17 mouse cellular contexts compared by ENCODE assay signal in genomic region chr19:32604563-32605252, GRCm38 (mm10). TPM values are rescaled to one million over a fixed set of nuclear protein-coding genes. Genes with fewer than 3 reads are reported as not detected.
A peak's percentile ranks its signal among the peaks of the same experiment; 100 is the strongest.
DNase-seq lines count a peak whose midpoint lies in the region; ATAC-seq and TF ChIP-seq lines count a peak whose summit lies in the region.
"Had no signal": no experiment of that assay in that cellular context is flagged by ENCODE, and none has a peak within 500 bp of the region (broad histone marks: within the 10 kb centered on the region; RNA-seq: fewer than 3 reads in every experiment).

No protein-coding gene starts in this region.

- H3K27ac ChIP-seq in forebrain, embryonic 14.5 days (ENCODE audit: low read depth, low read length): no peak overlapping the region
- no peak overlapping the region for H3K27ac ChIP-seq in forebrain, embryonic 10.5 days
- peak overlapping the region; percentile 24 for H3K27ac ChIP-seq in limb, embryonic 15.5 days
- H3K27ac ChIP-seq: forebrain, embryonic 13.5 days; heart, adult 2 months; hindbrain, embryonic 15.5 days; neural tube, embryonic 12.5 days had no signal

- no peak overlapping the region for H3K9ac ChIP-seq in forebrain, embryonic 14.5 days (ENCODE audit: low read length)
- H3K9ac ChIP-seq in limb, embryonic 15.5 days: no peak overlapping the region
- H3K9ac ChIP-seq: embryonic facial prominence, embryonic 12.5 days; forebrain, embryonic 13.5 days; hindbrain, embryonic 15.5 days; neural tube, embryonic 12.5 days had no signal

- TF ChIP-seq CTCF in lung, adult 2 months (IDR thresholded peaks at IDR 0.05; ENCODE audit: insufficient read depth, low read length): no peak

- no peak overlapping the region for H3K4me3 ChIP-seq in forebrain, embryonic 14.5 days (ENCODE audit: low read depth, low read length)
- no peak overlapping the region for H3K4me3 ChIP-seq in forebrain, embryonic 10.5 days
- no peak overlapping the region for H3K4me3 ChIP-seq in lung, adult 2 months (replicated peaks; ENCODE audit: extremely low read depth, low read depth, low read length)
- H3K4me3 ChIP-seq in limb, embryonic 15.5 days: no peak overlapping the region
- H3K4me3 ChIP-seq: embryonic facial prominence, embryonic 12.5 days; forebrain, embryonic 13.5 days; heart, adult 2 months; hindbrain, embryonic 15.5 days; neural tube, embryonic 12.5 days had no signal

- no peaks in the 10 kb centered on the region for H3K9me3 ChIP-seq in forebrain, embryonic 14.5 days (replicated peaks; ENCODE audit: control insufficient read depth, low read length)
- no peaks in the 10 kb centered on the region for H3K9me3 ChIP-seq in forebrain, embryonic 10.5 days
- no peaks in the 10 kb centered on the region for H3K9me3 ChIP-seq in limb, embryonic 15.5 days
- H3K9me3 ChIP-seq: embryonic facial prominence, embryonic 12.5 days; forebrain, embryonic 13.5 days; hindbrain, embryonic 15.5 days; neural tube, embryonic 12.5 days had no signal

- no peaks in the 10 kb centered on the region for H3K27me3 ChIP-seq in forebrain, embryonic 14.5 days (replicated peaks; ENCODE audit: control insufficient read depth, insufficient read depth, low read length)
- H3K27me3 ChIP-seq in forebrain, embryonic 10.5 days (ENCODE audit: poor library complexity, severe bottlenecking): no peaks in the 10 kb centered on the region
- no peaks in the 10 kb centered on the region for H3K27me3 ChIP-seq in limb, embryonic 15.5 days
- H3K27me3 ChIP-seq: embryonic facial prominence, embryonic 12.5 days; forebrain, embryonic 13.5 days; hindbrain, embryonic 15.5 days; neural tube, embryonic 12.5 days had no signal

- H3K36me3 ChIP-seq in forebrain, embryonic 14.5 days (ENCODE audit: control insufficient read depth, insufficient read depth, low read length): no peaks in the 10 kb centered on the region
- no peaks in the 10 kb centered on the region for H3K36me3 ChIP-seq in forebrain, embryonic 10.5 days (replicated peaks)
- H3K36me3 ChIP-seq in limb, embryonic 15.5 days: no peaks in the 10 kb centered on the region
- H3K36me3 ChIP-seq: embryonic facial prominence, embryonic 12.5 days; hindbrain, embryonic 15.5 days; neural tube, embryonic 12.5 days had no signal

- WGBS in forebrain, embryonic 14.5 days: 80% methylated on average over 6 of the region's 6 CpGs
- 85% methylated on average over 6 of the region's 6 CpGs for WGBS in forebrain, embryonic 10.5 days
- 69% methylated on average over 6 of the region's 6 CpGs for WGBS in lung, adult 2 months
- WGBS in limb, embryonic 15.5 days: 68% methylated on average over 6 of the region's 6 CpGs

- DNase-seq in forebrain, embryonic 14.5 days (ENCODE audit: low spot score): peak; percentile 8
- DNase-seq in forebrain, embryonic 10.5 days (ENCODE audit: extremely low spot score, low spot score): no peak
- peak; percentile 14 for DNase-seq in lung, adult 2 months
- no peak for DNase-seq in lung, postnatal 14 days
- DNase-seq in spleen, postnatal 4 days (ENCODE audit: low spot score in 2 of 2): no peak
- no peak for DNase-seq in retina, postnatal 1 day
- DNase-seq: adrenal gland, adult 2 months; cerebellum, postnatal 25 days; heart, adult 2 months; kidney, adult 18-20 months; thymus, adult 18-20 months had no signal

- ATAC-seq in forebrain, embryonic 14.5 days: no peak
- ATAC-seq in limb, embryonic 15.5 days (ENCODE audit: insufficient number of reproducible peaks, low FRiP score, low TSS enrichment, low read depth): no peak
- ATAC-seq: forebrain, embryonic 13.5 days had no signal

- H3K4me2 ChIP-seq in forebrain, embryonic 14.5 days (ENCODE audit: low read length): no peak overlapping the region
- H3K4me2 ChIP-seq in limb, embryonic 15.5 days: no peak overlapping the region
- H3K4me2 ChIP-seq: embryonic facial prominence, embryonic 12.5 days; forebrain, embryonic 13.5 days; hindbrain, embryonic 15.5 days; liver, embryonic 11.5 days; neural tube, embryonic 12.5 days had no signal

- no peaks in the 10 kb centered on the region for H3K4me1 ChIP-seq in forebrain, embryonic 14.5 days (ENCODE audit: control insufficient read depth, insufficient read depth, low read length)
- peaks cover 16% of the 10 kb centered on the region for H3K4me1 ChIP-seq in forebrain, embryonic 10.5 days
- no peaks in the 10 kb centered on the region for H3K4me1 ChIP-seq in lung, adult 2 months (ENCODE audit: control insufficient read depth, insufficient read depth, low read length)
- peaks cover 24% of the 10 kb centered on the region for H3K4me1 ChIP-seq in limb, embryonic 15.5 days
- H3K4me1 ChIP-seq: forebrain, embryonic 13.5 days; hindbrain, embryonic 15.5 days; neural tube, embryonic 12.5 days had no signal

- TF ChIP-seq POLR2A in lung, adult 2 months (IDR thresholded peaks at IDR 0.05; ENCODE audit: borderline replicate concordance, extremely low read depth, low read depth, low read length): no peak

RNA-seq across cellular contexts. Expression of gene Papss2, which starts 9.1 kb away (rescaled TPM):
- polyA plus RNA-seq in forebrain, embryonic 14.5 days (2014; fragmentation: Nextera tagmentation; extraction: Ambion mirVana): 0.70 and 0.84 TPM in 2 replicates
- 1.4 and 2.5 TPM in 2 replicates for polyA plus RNA-seq in forebrain, embryonic 10.5 days (2016; fragmentation: Nextera tagmentation; extraction: Ambion mirVana)
- polyA plus RNA-seq in lung, adult 2 months (2012; rRNA removed): 6.6 and 7.9 TPM in 2 replicates
- 34.1 and 34.8 TPM in 2 replicates for polyA plus RNA-seq in limb, embryonic 15.5 days (2015; fragmentation: Nextera tagmentation; extraction: Ambion mirVana)

Comparison
In these comparisons a context has a peak if more than half of its experiments do, and no peak if none do; other contexts are left out.
1. DNase-seq: peak in forebrain, embryonic 14.5 days (single experiment) and lung, adult 2 months (single experiment); none in forebrain, embryonic 10.5 days (single experiment), lung, postnatal 14 days (single experiment), spleen, postnatal 4 days (0 of 2) and retina, postnatal 1 day (single experiment).